Mouse (Mus musculus): ENCODE measurements at regions not wholly inside any gene's neighbourhood (a gene's known extent, or its start where the extent isn't known, plus 50 kb on each side); places are given as distances from the start of the nearest gene placed in this dataset.

- no peaks in the 10 kb centered on the region for H3K27me3 ChIP-seq (ENCODE audit: control insufficient read depth, insufficient read depth, low read length)
- H3K9ac ChIP-seq (replicated peaks), result no peak overlapping the region
- 59% methylated on average over 5 of the region's 5 CpGs for WGBS (ENCODE audit: insufficient replicate concordance)
- H3K27ac ChIP-seq, result no peak overlapping the region
- no peaks in the 10 kb centered on the region for H3K36me3 ChIP-seq (replicated peaks; ENCODE audit: control insufficient read depth, insufficient read depth, low read depth)
- H3K9me3 ChIP-seq (ENCODE audit: control insufficient read depth, low read length), result no peaks in the 10 kb centered on the region
- ATAC-seq (ENCODE audit: insufficient read depth) (no peak), DNase-seq (ENCODE audit: low read depth in 3 of 3, low spot score in 3 of 3) (no peak)
- TF ChIP-seq EP300 (IDR thresholded peaks at IDR 0.05; ENCODE audit: low read depth), result no peak
- no peak for TF ChIP-seq CTCF (IDR thresholded peaks at IDR 0.05; ENCODE audit: low read depth)
- no peak overlapping the region for H3K4me3 ChIP-seq (ENCODE audit: insufficient read depth in 1 of 2, low read depth in 2 of 2, low read length in 2 of 2)
- H3K4me2 ChIP-seq (ENCODE audit: low read depth), result no peak overlapping the region
- peaks cover 0 to 3% of the 10 kb centered on the region in 2 experiments; a peak in 1 of 4 replicates for H3K4me1 ChIP-seq (replicated peaks; ENCODE audit: control insufficient read depth in 2 of 2, insufficient read depth in 2 of 2, low read length in 1 of 2)
Measured at GRCm38 (mm10) chr1:184334818-184335217, 300.7 kb upstream of the 1700056E22Rik start.

- no peak overlapping the region for H3K4me2 ChIP-seq (ENCODE audit: low read depth)
- H3K9me3 ChIP-seq (ENCODE audit: control insufficient read depth, low read length), result no peaks in the 10 kb centered on the region
- H3K36me3 ChIP-seq (replicated peaks; ENCODE audit: control insufficient read depth, insufficient read depth, low read depth), result no peaks in the 10 kb centered on the region
- H3K27me3 ChIP-seq (ENCODE audit: control insufficient read depth, insufficient read depth, low read length), result no peaks in the 10 kb centered on the region
- no peak overlapping the region for H3K9ac ChIP-seq (replicated peaks)
- no peak for DNase-seq (ENCODE audit: low read depth in 3 of 3, low spot score in 3 of 3)
- peaks cover 0 to 5% of the 10 kb centered on the region in 2 experiments; a peak in 1 of 4 replicates for H3K4me1 ChIP-seq (replicated peaks; ENCODE audit: control insufficient read depth in 2 of 2, insufficient read depth in 2 of 2, low read length in 1 of 2)
- no peak for TF ChIP-seq EP300 (IDR thresholded peaks at IDR 0.05; ENCODE audit: low read depth)
- TF ChIP-seq CTCF (IDR thresholded peaks at IDR 0.05; ENCODE audit: low read depth), result no peak
- no peak for ATAC-seq (ENCODE audit: insufficient read depth)
- no peak overlapping the region for H3K4me3 ChIP-seq (ENCODE audit: insufficient read depth in 1 of 2, low read depth in 2 of 2, low read length in 2 of 2)
- H3K27ac ChIP-seq, result no peak overlapping the region
- 57% methylated on average over 5 of the region's 5 CpGs for WGBS (ENCODE audit: insufficient replicate concordance)
Measured at GRCm38 (mm10) chr1:184333086-184333485, 299.0 kb upstream of the 1700056E22Rik start.

- TF ChIP-seq CTCF (IDR thresholded peaks at IDR 0.05; ENCODE audit: low read depth), result no peak
- TF ChIP-seq EP300 (IDR thresholded peaks at IDR 0.05; ENCODE audit: low read depth), result no peak
- no peak for ATAC-seq (ENCODE audit: insufficient read depth)
- no peak overlapping the region for H3K4me3 ChIP-seq (ENCODE audit: insufficient read depth in 1 of 2, low read depth in 2 of 2, low read length in 2 of 2)
- peaks cover 0 to 5% of the 10 kb centered on the region in 2 experiments; a peak in 1 of 4 replicates for H3K4me1 ChIP-seq (replicated peaks; ENCODE audit: control insufficient read depth in 2 of 2, insufficient read depth in 2 of 2, low read length in 1 of 2)
- H3K4me2 ChIP-seq (ENCODE audit: low read depth), result no peak overlapping the region
- no peaks in the 10 kb centered on the region for H3K27me3 ChIP-seq (ENCODE audit: control insufficient read depth, insufficient read depth, low read length)
- H3K9me3 ChIP-seq (ENCODE audit: control insufficient read depth, low read length), result no peaks in the 10 kb centered on the region
- 55% methylated on average over 11 of the region's 11 CpGs for WGBS (ENCODE audit: insufficient replicate concordance)
- no peak overlapping the region for H3K27ac ChIP-seq
- DNase-seq (ENCODE audit: low read depth in 3 of 3, low spot score in 3 of 3), result no peak
- no peaks in the 10 kb centered on the region for H3K36me3 ChIP-seq (replicated peaks; ENCODE audit: control insufficient read depth, insufficient read depth, low read depth)
- H3K9ac ChIP-seq (replicated peaks), result no peak overlapping the region
Measured at GRCm38 (mm10) chr1:184330516-184331350, 296.6 kb upstream of the 1700056E22Rik start.

DNA sequence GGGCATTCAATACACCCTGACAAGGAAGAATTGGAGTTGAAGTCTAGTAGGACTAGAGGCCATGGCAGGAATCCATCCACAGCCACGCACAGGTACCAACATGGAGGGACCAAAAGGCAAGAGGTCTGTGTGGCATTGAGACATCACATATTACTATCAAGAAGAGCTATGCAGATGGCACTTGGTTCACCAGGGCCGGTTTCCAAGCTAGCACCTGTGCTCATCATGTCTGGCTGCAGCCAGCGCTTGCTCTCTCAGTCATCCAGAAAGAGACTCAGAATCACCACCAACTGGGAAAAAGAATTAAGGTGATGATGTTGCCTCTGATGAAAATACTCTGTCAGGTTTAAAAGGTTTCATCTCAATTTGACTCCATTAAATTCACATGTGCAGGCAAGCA lies 292.1 kb upstream of the 1700056E22Rik start:
- no peak for ATAC-seq (ENCODE audit: insufficient read depth)
- DNase-seq (ENCODE audit: low read depth in 3 of 3, low spot score in 3 of 3), result no peak
- Histone ChIP-seq H3K36me3 (replicated peaks; ENCODE audit: control insufficient read depth, insufficient read depth, low read depth) (no peaks in the 10 kb centered on the region), H3K9ac (replicated peaks) (no peak overlapping the region), H3K4me1 (replicated peaks; ENCODE audit: control insufficient read depth in 2 of 2, insufficient read depth in 2 of 2, low read length in 1 of 2) (peaks cover 0 to 5% of the 10 kb centered on the region in 2 experiments; a peak in 1 of 4 replicates), H3K27me3 (ENCODE audit: control insufficient read depth, insufficient read depth, low read length) (no peaks in the 10 kb centered on the region), H3K4me3 (ENCODE audit: insufficient read depth in 1 of 2, low read depth in 2 of 2, low read length in 2 of 2) (no peak overlapping the region), H3K9me3 (ENCODE audit: control insufficient read depth, low read length) (no peaks in the 10 kb centered on the region), H3K4me2 (ENCODE audit: low read depth) (no peak overlapping the region), H3K27ac (no peak overlapping the region)
- 69% methylated on average over 3 of the region's 3 CpGs for WGBS (ENCODE audit: insufficient replicate concordance)
- no peak for TF ChIP-seq CTCF (IDR thresholded peaks at IDR 0.05; ENCODE audit: low read depth)
- TF ChIP-seq EP300 (IDR thresholded peaks at IDR 0.05; ENCODE audit: low read depth), result no peak

GRCm38 (mm10) chr1:184324234-184324633 lies 290.1 kb upstream of the 1700056E22Rik start:
- WGBS (ENCODE audit: insufficient replicate concordance), result 19% methylated on average over 2 of the region's 2 CpGs
- DNase-seq (ENCODE audit: low read depth in 3 of 3, low spot score in 3 of 3) (no peak), ATAC-seq (ENCODE audit: insufficient read depth) (no peak)
- TF ChIP-seq CTCF (IDR thresholded peaks at IDR 0.05; ENCODE audit: low read depth), result no peak
- no peak for TF ChIP-seq EP300 (IDR thresholded peaks at IDR 0.05; ENCODE audit: low read depth)
- H3K4me1 ChIP-seq (replicated peaks; ENCODE audit: control insufficient read depth in 2 of 2, insufficient read depth in 2 of 2, low read length in 1 of 2), result no peaks in the 10 kb centered on the region
- H3K9ac ChIP-seq (replicated peaks), result no peak overlapping the region
- H3K4me2 ChIP-seq (ENCODE audit: low read depth), result no peak overlapping the region
- H3K27me3 ChIP-seq (ENCODE audit: control insufficient read depth, insufficient read depth, low read length), result no peaks in the 10 kb centered on the region
- H3K36me3 ChIP-seq (replicated peaks; ENCODE audit: control insufficient read depth, insufficient read depth, low read depth), result no peaks in the 10 kb centered on the region
- no peak overlapping the region for H3K27ac ChIP-seq
- H3K4me3 ChIP-seq (ENCODE audit: insufficient read depth in 1 of 2, low read depth in 2 of 2, low read length in 2 of 2), result no peak overlapping the region
- H3K9me3 ChIP-seq (ENCODE audit: control insufficient read depth, low read length), result no peaks in the 10 kb centered on the region

All from liver, embryonic 14.5 days (tissue).